Mouse (Mus musculus): ENCODE data around the gene Ak4. TPM values are rescaled to one million over a fixed set of nuclear protein-coding genes. Genes with fewer than 3 reads are reported as not detected.
A peak's percentile ranks its signal among the peaks of the same experiment; 100 is the strongest.
"Not testable (repeated sequence)": the region's sequence is repeated elsewhere in the genome, so short reads cannot be mapped to it uniquely, and the experiment has no call there.

The Ak4 gene
- polyA plus RNA-seq, 1 experiment from 2014 or later, result 2.0 TPM

DNA sequence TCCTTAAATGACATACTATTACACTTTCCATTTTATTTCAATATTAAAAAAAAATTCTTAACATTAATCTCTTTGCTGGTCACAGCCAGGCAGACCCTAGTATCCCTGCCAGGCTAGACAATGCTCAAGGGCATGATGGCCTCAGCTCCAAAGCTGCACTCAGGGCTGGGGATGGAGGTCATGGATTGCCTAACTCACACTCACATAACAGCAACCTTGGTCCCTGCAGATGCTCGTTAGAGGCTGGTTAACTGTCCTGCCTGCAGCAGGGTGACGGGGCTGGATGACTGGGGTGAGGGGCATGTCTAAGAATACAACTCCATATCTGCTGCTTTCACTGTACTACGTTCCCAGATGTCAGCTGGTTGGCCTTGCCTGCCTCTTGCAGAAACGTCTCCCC, 40.8 kb upstream of the Ak4 start:
- H3K4me1 ChIP-seq (replicated peaks; ENCODE audit: control insufficient read depth, insufficient read depth, low read length), result no peaks in the 10 kb centered on the region
- no peaks in the 10 kb centered on the region for H3K27me3 ChIP-seq (replicated peaks; ENCODE audit: control insufficient read depth, insufficient read depth, low read length)
- H3K9ac ChIP-seq (ENCODE audit: low read depth, low read length), result no peak overlapping the region
- H3K36me3 ChIP-seq (ENCODE audit: control insufficient read depth, insufficient read depth), result no peaks in the 10 kb centered on the region
- H3K4me2 ChIP-seq (replicated peaks; ENCODE audit: low read depth), result no peak overlapping the region
- ATAC-seq, result no peak
- WGBS, result 59% methylated on average over 4 of the region's 4 CpGs
- H3K4me3 ChIP-seq (ENCODE audit: low read depth, low read length), result no peak overlapping the region
- no peak overlapping the region for H3K27ac ChIP-seq (ENCODE audit: low read depth, low read length)
- TF ChIP-seq CTCF (IDR thresholded peaks at IDR 0.05; ENCODE audit: low read depth), result no peak
- H3K9me3 ChIP-seq (ENCODE audit: control insufficient read depth), result no peaks in the 10 kb centered on the region

DNA sequence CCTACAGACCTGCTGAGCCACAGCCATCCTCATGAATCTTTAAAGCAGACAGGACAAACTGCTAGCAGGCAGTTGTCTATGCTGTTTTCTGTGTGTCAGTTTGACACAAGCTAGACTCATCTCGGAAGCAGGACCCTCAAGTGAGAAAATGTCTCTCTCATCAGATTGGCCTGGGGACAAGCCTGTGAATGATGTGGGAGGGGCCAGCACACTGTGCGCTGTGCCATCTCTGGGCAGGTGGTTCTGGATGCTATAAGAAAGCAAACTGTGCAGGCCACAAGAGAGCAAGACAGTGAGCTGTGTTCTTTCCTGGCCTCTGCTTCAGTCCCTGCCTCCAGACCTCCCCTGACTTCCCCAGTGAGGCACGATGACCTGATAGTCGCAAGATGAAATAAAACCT, 40.3 kb upstream of the Ak4 start:
- ATAC-seq, result no peak
- WGBS, result 70% methylated on average over 4 of the region's 4 CpGs
- Histone ChIP-seq H3K9ac (ENCODE audit: low read depth, low read length) (no peak overlapping the region), H3K4me3 (ENCODE audit: low read depth, low read length) (no peak overlapping the region), H3K4me1 (replicated peaks; ENCODE audit: control insufficient read depth, insufficient read depth, low read length) (no peaks in the 10 kb centered on the region), H3K4me2 (replicated peaks; ENCODE audit: low read depth) (no peak overlapping the region), H3K27me3 (replicated peaks; ENCODE audit: control insufficient read depth, insufficient read depth, low read length) (no peaks in the 10 kb centered on the region), H3K27ac (ENCODE audit: low read depth, low read length) (no peak overlapping the region), H3K9me3 (ENCODE audit: control insufficient read depth) (no peaks in the 10 kb centered on the region), H3K36me3 (ENCODE audit: control insufficient read depth, insufficient read depth) (no peaks in the 10 kb centered on the region)
- TF ChIP-seq CTCF (IDR thresholded peaks at IDR 0.05; ENCODE audit: low read depth), result no peak

DNA sequence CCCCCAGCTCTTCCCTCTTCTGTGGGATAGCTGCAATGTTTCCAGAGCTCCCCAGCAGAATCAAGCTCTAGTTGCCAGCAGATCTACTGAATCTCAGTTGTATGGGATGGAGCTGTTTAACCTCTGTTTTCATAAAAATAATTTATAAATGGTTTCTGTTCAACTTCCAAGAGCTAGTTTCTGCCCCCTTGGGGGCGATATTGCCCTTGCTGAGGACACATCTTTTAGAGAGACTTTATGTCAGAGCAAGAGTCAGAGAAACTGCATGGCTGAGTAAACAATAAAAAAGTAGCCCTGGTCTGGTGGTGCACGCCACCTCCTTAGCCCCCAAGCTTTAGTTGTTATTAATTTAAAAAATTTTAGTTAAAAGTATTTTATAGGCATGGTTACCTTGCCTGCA, 34.1 kb upstream of the Ak4 start:
- H3K9ac ChIP-seq (ENCODE audit: low read depth, low read length), result no peak overlapping the region
- WGBS, result 32% methylated on average over 2 of the region's 2 CpGs
- no peak overlapping the region for H3K4me2 ChIP-seq (replicated peaks; ENCODE audit: low read depth)
- H3K4me3 ChIP-seq (ENCODE audit: low read depth, low read length), result no peak overlapping the region
- H3K9me3 ChIP-seq (ENCODE audit: control insufficient read depth), result no peaks in the 10 kb centered on the region
- H3K36me3 ChIP-seq (ENCODE audit: control insufficient read depth, insufficient read depth), result no peaks in the 10 kb centered on the region
- no peak for ATAC-seq
- no peak overlapping the region for H3K27ac ChIP-seq (ENCODE audit: low read depth, low read length)
- TF ChIP-seq CTCF (IDR thresholded peaks at IDR 0.05; ENCODE audit: low read depth), result peak; percentile 45
- no peaks in the 10 kb centered on the region for H3K27me3 ChIP-seq (replicated peaks; ENCODE audit: control insufficient read depth, insufficient read depth, low read length)
- no peaks in the 10 kb centered on the region for H3K4me1 ChIP-seq (replicated peaks; ENCODE audit: control insufficient read depth, insufficient read depth, low read length)

DNA sequence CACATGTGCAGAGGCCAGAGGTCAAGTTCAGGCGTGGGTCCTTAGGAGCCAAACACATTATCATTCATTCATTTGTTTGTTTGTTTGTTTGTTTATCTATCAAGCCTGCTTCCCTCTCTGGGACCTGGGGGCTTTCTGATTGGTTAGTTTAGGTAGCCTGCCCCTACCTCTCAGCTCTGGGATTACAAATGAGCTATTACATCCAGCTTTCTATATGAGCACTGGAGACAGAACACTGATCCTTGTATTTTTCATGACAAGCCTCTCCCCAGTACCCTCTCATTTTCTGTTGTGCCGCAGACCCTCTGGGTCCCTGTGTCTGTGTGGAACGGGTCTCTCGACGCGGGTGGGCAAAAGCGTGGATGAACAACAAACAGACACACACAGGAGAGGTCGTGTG, 30.8 kb upstream of the Ak4 start:
- ATAC-seq, result no peak
- Histone ChIP-seq H3K36me3 (ENCODE audit: control insufficient read depth, insufficient read depth) (no peaks in the 10 kb centered on the region), H3K9me3 (ENCODE audit: control insufficient read depth) (no peaks in the 10 kb centered on the region), H3K4me1 (replicated peaks; ENCODE audit: control insufficient read depth, insufficient read depth, low read length) (no peaks in the 10 kb centered on the region), H3K27me3 (replicated peaks; ENCODE audit: control insufficient read depth, insufficient read depth, low read length) (no peaks in the 10 kb centered on the region), H3K4me2 (replicated peaks; ENCODE audit: low read depth) (no peak overlapping the region), H3K4me3 (ENCODE audit: low read depth, low read length) (no peak overlapping the region), H3K9ac (ENCODE audit: low read depth, low read length) (no peak overlapping the region), H3K27ac (ENCODE audit: low read depth, low read length) (no peak overlapping the region)
- TF ChIP-seq CTCF (IDR thresholded peaks at IDR 0.05; ENCODE audit: low read depth), result no peak
- 86% methylated on average over 8 of the region's 8 CpGs for WGBS

DNA sequence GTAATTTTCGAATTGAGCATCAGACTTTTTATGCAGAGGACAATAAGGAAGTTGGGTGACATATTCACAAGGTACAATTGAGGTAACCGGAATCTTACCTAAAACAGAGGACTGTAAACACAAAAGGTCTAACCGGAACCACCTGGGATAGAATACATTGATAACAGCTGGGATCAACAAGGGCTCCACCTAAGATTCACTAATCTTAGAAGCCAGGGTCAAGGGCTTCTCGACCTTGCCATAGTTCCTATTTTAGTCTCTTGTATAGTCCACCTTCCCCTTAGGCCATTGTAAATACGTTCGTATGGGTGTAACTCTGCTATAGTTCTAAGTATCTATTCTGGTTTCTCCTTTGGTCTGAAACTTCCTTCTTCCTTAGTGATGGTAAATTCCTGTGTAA, 30.4 kb upstream of the Ak4 start:
- H3K4me3 ChIP-seq (ENCODE audit: low read depth, low read length); H3K27ac ChIP-seq (ENCODE audit: low read depth, low read length); H3K9ac ChIP-seq (ENCODE audit: low read depth, low read length); H3K4me1 ChIP-seq (replicated peaks; ENCODE audit: control insufficient read depth, insufficient read depth, low read length); H3K36me3 ChIP-seq (ENCODE audit: control insufficient read depth, insufficient read depth); H3K4me2 ChIP-seq (replicated peaks; ENCODE audit: low read depth); ATAC-seq; H3K9me3 ChIP-seq (ENCODE audit: control insufficient read depth); H3K27me3 ChIP-seq (replicated peaks; ENCODE audit: control insufficient read depth, insufficient read depth, low read length): not testable (repeated sequence)
- WGBS, result 53% methylated on average over 6 of the region's 6 CpGs

DNA sequence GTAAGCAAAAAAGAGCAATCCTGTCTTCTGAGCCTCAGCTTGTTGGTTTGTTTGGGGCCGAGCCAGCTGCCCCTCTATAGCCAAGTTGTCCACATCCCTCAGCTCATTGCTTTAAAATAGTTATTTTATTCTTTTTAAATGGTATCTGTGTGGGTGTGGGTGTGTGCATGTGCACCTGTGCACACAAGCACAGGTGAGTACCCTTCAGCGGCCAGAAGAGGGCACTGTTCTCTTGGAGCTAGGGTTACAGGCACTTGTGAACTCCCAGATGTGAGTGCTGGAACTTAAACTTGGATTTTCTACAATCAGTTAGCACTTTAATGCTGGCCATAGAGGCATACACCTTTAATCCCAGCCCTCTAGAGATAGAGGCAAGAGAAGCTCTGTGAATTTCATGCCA, 26.8 kb upstream of the Ak4 start:
- H3K36me3 ChIP-seq (ENCODE audit: control insufficient read depth, insufficient read depth), result no peaks in the 10 kb centered on the region
- H3K4me1 ChIP-seq (replicated peaks; ENCODE audit: control insufficient read depth, insufficient read depth, low read length), result no peaks in the 10 kb centered on the region
- peak; percentile 34; the same call in 1 of the 2 replicates for ATAC-seq
- no peak overlapping the region for H3K27ac ChIP-seq (ENCODE audit: low read depth, low read length)
- no peak overlapping the region for H3K4me2 ChIP-seq (replicated peaks; ENCODE audit: low read depth)
- H3K27me3 ChIP-seq (replicated peaks; ENCODE audit: control insufficient read depth, insufficient read depth, low read length), result no peaks in the 10 kb centered on the region
- 50% methylated on average over 2 of the region's 2 CpGs for WGBS
- TF ChIP-seq CTCF (IDR thresholded peaks at IDR 0.05; ENCODE audit: low read depth), result peak; percentile 78
- no peaks in the 10 kb centered on the region for H3K9me3 ChIP-seq (ENCODE audit: control insufficient read depth)
- H3K9ac ChIP-seq (ENCODE audit: low read depth, low read length), result no peak overlapping the region
- no peak overlapping the region for H3K4me3 ChIP-seq (ENCODE audit: low read depth, low read length)

DNA sequence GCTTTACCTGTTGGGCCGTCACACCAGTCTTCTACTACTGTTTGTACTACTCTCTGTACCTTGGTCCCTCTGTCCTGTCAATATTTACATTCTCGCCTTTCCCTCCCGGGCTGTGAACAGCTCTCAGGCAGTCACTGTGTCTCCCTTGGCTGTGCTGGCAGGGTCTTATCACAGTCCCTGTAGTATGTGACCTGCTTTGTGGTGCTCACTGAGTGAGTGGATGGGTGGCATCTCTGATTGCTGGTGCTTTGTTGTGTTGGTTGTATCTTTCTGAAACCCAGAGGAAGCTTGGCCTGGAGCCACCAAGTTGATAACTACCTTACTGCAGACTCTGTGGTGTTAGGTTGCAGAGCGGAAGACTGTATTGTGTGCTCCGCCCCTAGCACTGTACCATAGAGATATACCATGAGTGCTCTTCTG, 25.8 kb upstream of the Ak4 start:
- H3K9ac ChIP-seq (ENCODE audit: low read depth, low read length), result no peak overlapping the region
- no peaks in the 10 kb centered on the region for H3K4me1 ChIP-seq (replicated peaks; ENCODE audit: control insufficient read depth, insufficient read depth, low read length)
- no peak overlapping the region for H3K27ac ChIP-seq (ENCODE audit: low read depth, low read length)
- no peak for TF ChIP-seq CTCF (IDR thresholded peaks at IDR 0.05; ENCODE audit: low read depth)
- H3K27me3 ChIP-seq (replicated peaks; ENCODE audit: control insufficient read depth, insufficient read depth, low read length), result no peaks in the 10 kb centered on the region
- no peaks in the 10 kb centered on the region for H3K9me3 ChIP-seq (ENCODE audit: control insufficient read depth)
- H3K36me3 ChIP-seq (ENCODE audit: control insufficient read depth, insufficient read depth), result no peaks in the 10 kb centered on the region
- WGBS, result 37% methylated on average over 5 of the region's 5 CpGs
- ATAC-seq, result peak; percentile 84
- H3K4me2 ChIP-seq (replicated peaks; ENCODE audit: low read depth), result no peak overlapping the region
- no peak overlapping the region for H3K4me3 ChIP-seq (ENCODE audit: low read depth, low read length)
